Mouse (Mus musculus): ENCODE data around the gene Mitd1. TPM values are rescaled to one million over a fixed set of nuclear protein-coding genes. Genes with fewer than 3 reads are reported as not detected.

Mitd1 gene
- total and polyA plus RNA-seq, 3 experiments: 8.6 to 112 (median 51.3) TPM

GRCm38 (mm10) chr1:37889206-37889605 lies 1.0 kb downstream of the Mitd1 start:
- no peak for TF ChIP-seq GATA1 (IDR thresholded peaks at IDR 0.05; ENCODE audit: borderline replicate concordance, low read length)
- no peak for TF ChIP-seq POLR2AphosphoS5 (IDR thresholded peaks at IDR 0.05; ENCODE audit: insufficient replicate concordance, low read depth, low read length)
- no peak for TF ChIP-seq CTCF (IDR thresholded peaks at IDR 0.05; ENCODE audit: low read depth, low read length)
- TF ChIP-seq GATA2 (IDR thresholded peaks at IDR 0.05; ENCODE audit: borderline replicate concordance, low read depth, low read length): no peak
- TF ChIP-seq TAL1 (conservative IDR thresholded peaks at IDR 0.05; ENCODE audit: low read depth, low read length): no peak
- ATAC-seq (ENCODE audit: extremely low read depth, insufficient number of reproducible peaks, low FRiP score, poor library complexity, severe bottlenecking) (no peak), DNase-seq (ENCODE audit: low spot score) (peak; percentile 39)
- H3K4me3 ChIP-seq (ENCODE audit: low read depth, low read length): peak overlapping the region; percentile 77
- peaks cover 71% of the 10 kb centered on the region for H3K36me3 ChIP-seq (replicated peaks)
- H3K27me3 ChIP-seq (ENCODE audit: insufficient read depth, low read length): no peaks in the 10 kb centered on the region
- peaks cover 59% of the 10 kb centered on the region for H3K4me1 ChIP-seq (ENCODE audit: insufficient read depth, low read depth, low read length)
- no peaks in the 10 kb centered on the region for H3K9me3 ChIP-seq (replicated peaks)

GRCm38 (mm10) chr1:37884451-37884850 lies 5.8 kb downstream of the Mitd1 start:
- Histone ChIP-seq H3K4me1 (ENCODE audit: insufficient read depth, low read depth, low read length) (peaks cover 42% of the 10 kb centered on the region), H3K36me3 (replicated peaks) (peaks cover 92% of the 10 kb centered on the region), H3K9me3 (replicated peaks) (no peaks in the 10 kb centered on the region), H3K4me3 (ENCODE audit: low read depth, low read length) (no peak overlapping the region), H3K27me3 (ENCODE audit: insufficient read depth, low read length) (no peaks in the 10 kb centered on the region)
- DNase-seq (ENCODE audit: low spot score) (no peak), ATAC-seq (ENCODE audit: extremely low read depth, insufficient number of reproducible peaks, low FRiP score, poor library complexity, severe bottlenecking) (no peak)
- TF ChIP-seq GATA1 (IDR thresholded peaks at IDR 0.05; ENCODE audit: borderline replicate concordance, low read length) (no peak), CTCF (IDR thresholded peaks at IDR 0.05; ENCODE audit: low read depth, low read length) (no peak), POLR2AphosphoS5 (IDR thresholded peaks at IDR 0.05; ENCODE audit: insufficient replicate concordance, low read depth, low read length) (no peak), GATA2 (IDR thresholded peaks at IDR 0.05; ENCODE audit: borderline replicate concordance, low read depth, low read length) (no peak), TAL1 (conservative IDR thresholded peaks at IDR 0.05; ENCODE audit: low read depth, low read length) (no peak)

GRCm38 (mm10) chr1:37883411-37883810 lies 6.8 kb downstream of the Mitd1 start:
- no peaks in the 10 kb centered on the region for H3K27me3 ChIP-seq (ENCODE audit: insufficient read depth, low read length)
- ATAC-seq (ENCODE audit: extremely low read depth, insufficient number of reproducible peaks, low FRiP score, poor library complexity, severe bottlenecking): no peak
- H3K4me1 ChIP-seq (ENCODE audit: insufficient read depth, low read depth, low read length): peaks cover 33% of the 10 kb centered on the region
- H3K4me3 ChIP-seq (ENCODE audit: low read depth, low read length): no peak overlapping the region
- H3K36me3 ChIP-seq (replicated peaks): peaks cover 96% of the 10 kb centered on the region
- TF ChIP-seq POLR2AphosphoS5 (IDR thresholded peaks at IDR 0.05; ENCODE audit: insufficient replicate concordance, low read depth, low read length): no peak
- no peak for TF ChIP-seq GATA1 (IDR thresholded peaks at IDR 0.05; ENCODE audit: borderline replicate concordance, low read length)
- TF ChIP-seq CTCF (IDR thresholded peaks at IDR 0.05; ENCODE audit: low read depth, low read length): no peak
- TF ChIP-seq GATA2 (IDR thresholded peaks at IDR 0.05; ENCODE audit: borderline replicate concordance, low read depth, low read length): no peak
- TF ChIP-seq TAL1 (conservative IDR thresholded peaks at IDR 0.05; ENCODE audit: low read depth, low read length): no peak
- no peak for DNase-seq (ENCODE audit: low spot score)
- no peaks in the 10 kb centered on the region for H3K9me3 ChIP-seq (replicated peaks)

GRCm38 (mm10) chr1:37877736-37878460 lies 12.3 kb downstream of the Mitd1 start:
- H3K9me3 ChIP-seq (replicated peaks): peaks cover 10% of the 10 kb centered on the region
- DNase-seq (ENCODE audit: low spot score) (no peak), ATAC-seq (ENCODE audit: extremely low read depth, insufficient number of reproducible peaks, low FRiP score, poor library complexity, severe bottlenecking) (no peak)
- H3K4me3 ChIP-seq (ENCODE audit: low read depth, low read length): no peak overlapping the region
- H3K4me1 ChIP-seq (ENCODE audit: insufficient read depth, low read depth, low read length): peaks cover 13% of the 10 kb centered on the region
- H3K36me3 ChIP-seq (replicated peaks): peaks cover 85% of the 10 kb centered on the region
- no peaks in the 10 kb centered on the region for H3K27me3 ChIP-seq (ENCODE audit: insufficient read depth, low read length)
- no peak for TF ChIP-seq POLR2AphosphoS5 (IDR thresholded peaks at IDR 0.05; ENCODE audit: insufficient replicate concordance, low read depth, low read length)
- TF ChIP-seq GATA1 (IDR thresholded peaks at IDR 0.05; ENCODE audit: borderline replicate concordance, low read length): no peak
- no peak for TF ChIP-seq CTCF (IDR thresholded peaks at IDR 0.05; ENCODE audit: low read depth, low read length)
- TF ChIP-seq TAL1 (conservative IDR thresholded peaks at IDR 0.05; ENCODE audit: low read depth, low read length): no peak

GRCm38 (mm10) chr1:37873157-37873556 lies 17.1 kb downstream of the Mitd1 start:
- no peak for ATAC-seq (ENCODE audit: extremely low read depth, insufficient number of reproducible peaks, low FRiP score, poor library complexity, severe bottlenecking)
- DNase-seq (ENCODE audit: low spot score): no peak
- Histone ChIP-seq H3K4me3 (ENCODE audit: low read depth, low read length) (peak overlapping the region; percentile 72; the same call in 1 of the 2 replicates), H3K36me3 (replicated peaks) (peaks cover 39% of the 10 kb centered on the region), H3K4me1 (ENCODE audit: insufficient read depth, low read depth, low read length) (peaks cover 31% of the 10 kb centered on the region), H3K9me3 (replicated peaks) (peaks cover 10% of the 10 kb centered on the region), H3K27me3 (ENCODE audit: insufficient read depth, low read length) (no peaks in the 10 kb centered on the region)
- TF ChIP-seq CTCF (IDR thresholded peaks at IDR 0.05; ENCODE audit: low read depth, low read length) (no peak), TAL1 (conservative IDR thresholded peaks at IDR 0.05; ENCODE audit: low read depth, low read length) (no peak), GATA1 (IDR thresholded peaks at IDR 0.05; ENCODE audit: borderline replicate concordance, low read length) (no peak), GATA2 (IDR thresholded peaks at IDR 0.05; ENCODE audit: borderline replicate concordance, low read depth, low read length) (no peak), POLR2AphosphoS5 (IDR thresholded peaks at IDR 0.05; ENCODE audit: insufficient replicate concordance, low read depth, low read length) (no peak)

GRCm38 (mm10) chr1:37872131-37873067 lies 17.8 kb downstream of the Mitd1 start:
- no peaks in the 10 kb centered on the region for H3K27me3 ChIP-seq (ENCODE audit: insufficient read depth, low read length)
- peak overlapping the region; percentile 72 for H3K4me3 ChIP-seq (ENCODE audit: low read depth, low read length)
- peaks cover 31% of the 10 kb centered on the region for H3K4me1 ChIP-seq (ENCODE audit: insufficient read depth, low read depth, low read length)
- H3K9me3 ChIP-seq (replicated peaks): peaks cover 10% of the 10 kb centered on the region
- DNase-seq (ENCODE audit: low spot score) (peak; percentile 94), ATAC-seq (ENCODE audit: extremely low read depth, insufficient number of reproducible peaks, low FRiP score, poor library complexity, severe bottlenecking) (peak; percentile 90)
- TF ChIP-seq GATA2 (IDR thresholded peaks at IDR 0.05; ENCODE audit: borderline replicate concordance, low read depth, low read length): no peak
- no peak for TF ChIP-seq POLR2AphosphoS5 (IDR thresholded peaks at IDR 0.05; ENCODE audit: insufficient replicate concordance, low read depth, low read length)
- H3K36me3 ChIP-seq (replicated peaks): peaks cover 31% of the 10 kb centered on the region
